In the genomic region with DNA sequence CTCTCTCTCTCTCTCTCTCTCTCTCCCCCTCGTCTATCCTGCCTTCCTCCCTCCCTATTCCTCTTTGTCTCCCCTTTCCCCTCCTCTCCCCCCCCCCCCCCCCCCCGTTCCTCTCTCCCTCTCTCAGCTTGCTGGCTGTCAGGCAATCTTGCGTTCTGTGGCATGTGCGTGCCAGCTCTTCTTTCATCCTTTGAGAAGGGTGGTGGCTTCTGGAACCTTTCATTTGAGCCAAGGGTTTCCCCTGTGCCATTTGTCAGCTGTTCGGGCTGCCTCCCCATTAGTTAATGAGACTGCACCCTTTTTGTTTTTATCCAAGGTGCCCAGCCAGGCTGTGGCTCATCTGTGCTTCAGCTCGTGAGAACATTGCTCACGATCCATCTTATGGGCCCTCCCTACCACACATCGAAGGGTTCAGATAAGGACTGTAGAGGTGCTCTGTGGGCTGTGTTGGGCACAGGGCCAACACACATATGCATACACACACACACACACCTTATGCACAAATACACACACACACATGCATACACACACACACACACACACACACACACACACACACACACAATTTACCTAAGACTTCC, we compare ENCODE assay signal across 25 mouse cellular contexts. TPM values are rescaled to one million over a fixed set of nuclear protein-coding genes. Genes with fewer than 3 reads are reported as not detected.
DNase-seq lines count a peak whose midpoint lies in the region; ATAC-seq lines count a peak whose summit lies in the region.
"Had no signal": no experiment of that assay in that cellular context is flagged by ENCODE, and none has a peak within 500 bp of the region (broad histone marks: within the 10 kb centered on the region; RNA-seq: fewer than 3 reads in every experiment).

No protein-coding gene starts in this region.

- H3K4me3 ChIP-seq in forebrain, embryonic 12.5 days (replicated peaks), result no peak overlapping the region
- H3K4me3 ChIP-seq in forebrain, embryonic 10.5 days, result no peak overlapping the region
- no peak overlapping the region for H3K4me3 ChIP-seq in midbrain, embryonic 13.5 days (replicated peaks)
- no peak overlapping the region for H3K4me3 ChIP-seq in midbrain, embryonic 11.5 days (ENCODE audit: low read depth, low read length)
- no peak overlapping the region for H3K4me3 ChIP-seq in forebrain, embryonic 16.5 days (replicated peaks; ENCODE audit: low read length)
- H3K4me3 ChIP-seq in midbrain, embryonic 15.5 days, result no peak overlapping the region
- H3K4me3 ChIP-seq: embryonic facial prominence, embryonic 15.5 days; heart, embryonic 15.5 days; intestine, embryonic 15.5 days; layer of hippocampus, adult 2 months; limb, embryonic 12.5 days; myocyte had no signal

- peaks cover 6% of the 10 kb centered on the region for H3K9me3 ChIP-seq in forebrain, embryonic 12.5 days
- peaks cover 4% of the 10 kb centered on the region; the same call in 1 of the 2 replicates for H3K9me3 ChIP-seq in forebrain, embryonic 10.5 days
- peaks cover 5% of the 10 kb centered on the region; the same call in 1 of the 2 replicates for H3K9me3 ChIP-seq in midbrain, embryonic 13.5 days
- H3K9me3 ChIP-seq in midbrain, embryonic 11.5 days (ENCODE audit: control insufficient read depth, low read length), result peaks cover 6% of the 10 kb centered on the region; the same call in 1 of the 2 replicates
- H3K9me3 ChIP-seq in forebrain, embryonic 16.5 days (ENCODE audit: control insufficient read depth, low read length), result peaks cover 6% of the 10 kb centered on the region
- no peaks in the 10 kb centered on the region for H3K9me3 ChIP-seq in midbrain, embryonic 15.5 days
- H3K9me3 ChIP-seq: embryonic facial prominence, embryonic 15.5 days; heart, embryonic 15.5 days; intestine, embryonic 15.5 days had no signal

- peaks cover 15% of the 10 kb centered on the region for H3K4me1 ChIP-seq in forebrain, embryonic 12.5 days
- H3K4me1 ChIP-seq in forebrain, embryonic 10.5 days, result peaks cover 9% of the 10 kb centered on the region
- H3K4me1 ChIP-seq in midbrain, embryonic 13.5 days (replicated peaks), result peaks cover 8% of the 10 kb centered on the region
- H3K4me1 ChIP-seq in midbrain, embryonic 11.5 days (ENCODE audit: control insufficient read depth, insufficient read depth, low read length), result no peaks in the 10 kb centered on the region
- H3K4me1 ChIP-seq in forebrain, embryonic 16.5 days (replicated peaks; ENCODE audit: control insufficient read depth, insufficient read depth, low read length), result peaks cover 18% of the 10 kb centered on the region
- H3K4me1 ChIP-seq in midbrain, embryonic 15.5 days, result 0 out of 2 replicates have a peak, but pooled peaks cover 2% of the 10 kb centered on the region
- H3K4me1 ChIP-seq: embryonic facial prominence, embryonic 15.5 days; heart, embryonic 15.5 days; intestine, embryonic 15.5 days; limb, embryonic 12.5 days had no signal

- H3K27me3 ChIP-seq in forebrain, embryonic 12.5 days, result no peaks in the 10 kb centered on the region
- no peaks in the 10 kb centered on the region for H3K27me3 ChIP-seq in forebrain, embryonic 10.5 days (ENCODE audit: poor library complexity, severe bottlenecking)
- no peaks in the 10 kb centered on the region for H3K27me3 ChIP-seq in midbrain, embryonic 13.5 days
- H3K27me3 ChIP-seq in midbrain, embryonic 11.5 days (ENCODE audit: control insufficient read depth, insufficient read depth, low read length), result no peaks in the 10 kb centered on the region
- no peaks in the 10 kb centered on the region for H3K27me3 ChIP-seq in forebrain, embryonic 16.5 days (replicated peaks; ENCODE audit: control insufficient read depth, insufficient read depth, low read length)
- no peaks in the 10 kb centered on the region for H3K27me3 ChIP-seq in midbrain, embryonic 15.5 days (replicated peaks)
- H3K27me3 ChIP-seq: embryonic facial prominence, embryonic 15.5 days; heart, embryonic 15.5 days; intestine, embryonic 15.5 days; limb, embryonic 12.5 days had no signal

- ATAC-seq in forebrain, embryonic 12.5 days (ENCODE audit: low FRiP score), result peak; percentile 21; the same call in 1 of the 2 replicates
- ATAC-seq in midbrain, embryonic 13.5 days, result 0 out of 2 replicates have a peak, but pooled peaks have one; percentile 43
- ATAC-seq in midbrain, embryonic 11.5 days (ENCODE audit: low FRiP score), result no peak
- ATAC-seq in forebrain, embryonic 16.5 days, result peak; percentile 74
- 0 out of 2 replicates have a peak, but pooled peaks have one; percentile 37 for ATAC-seq in midbrain, embryonic 15.5 days (replicated peaks)
- ATAC-seq: intestine, embryonic 15.5 days; liver, postnatal 0 days; lung, postnatal 0 days had no signal

- no peaks in the 10 kb centered on the region for H3K36me3 ChIP-seq in forebrain, embryonic 12.5 days (replicated peaks)
- no peaks in the 10 kb centered on the region for H3K36me3 ChIP-seq in forebrain, embryonic 10.5 days (replicated peaks)
- peaks cover 3% of the 10 kb centered on the region; the same call in 1 of the 2 replicates for H3K36me3 ChIP-seq in midbrain, embryonic 13.5 days
- H3K36me3 ChIP-seq in midbrain, embryonic 11.5 days (ENCODE audit: control insufficient read depth, insufficient read depth, low read length), result no peaks in the 10 kb centered on the region
- H3K36me3 ChIP-seq in forebrain, embryonic 16.5 days (ENCODE audit: control insufficient read depth, insufficient read depth), result 0 out of 2 replicates have a peak, but pooled peaks cover 3% of the 10 kb centered on the region
- no peaks in the 10 kb centered on the region for H3K36me3 ChIP-seq in midbrain, embryonic 15.5 days (replicated peaks)
- H3K36me3 ChIP-seq: embryonic facial prominence, embryonic 15.5 days; heart, embryonic 15.5 days; intestine, embryonic 15.5 days; limb, embryonic 12.5 days had no signal

- no peak overlapping the region for H3K9ac ChIP-seq in forebrain, embryonic 12.5 days
- H3K9ac ChIP-seq in midbrain, embryonic 13.5 days (replicated peaks), result no peak overlapping the region
- no peak overlapping the region for H3K9ac ChIP-seq in midbrain, embryonic 11.5 days (ENCODE audit: low read length)
- H3K9ac ChIP-seq in forebrain, embryonic 16.5 days (replicated peaks; ENCODE audit: low read depth, low read length), result no peak overlapping the region
- no peak overlapping the region for H3K9ac ChIP-seq in midbrain, embryonic 15.5 days
- H3K9ac ChIP-seq: embryonic facial prominence, embryonic 15.5 days; heart, embryonic 15.5 days; intestine, embryonic 15.5 days; limb, embryonic 12.5 days; liver, postnatal 0 days had no signal

- no peak overlapping the region for H3K4me2 ChIP-seq in forebrain, embryonic 12.5 days
- no peak overlapping the region for H3K4me2 ChIP-seq in midbrain, embryonic 13.5 days (replicated peaks)
- no peak overlapping the region for H3K4me2 ChIP-seq in midbrain, embryonic 11.5 days
- peak overlapping the region; percentile 23; the same call in 1 of the 2 replicates for H3K4me2 ChIP-seq in forebrain, embryonic 16.5 days (ENCODE audit: low read length)
- no peak overlapping the region for H3K4me2 ChIP-seq in midbrain, embryonic 15.5 days
- H3K4me2 ChIP-seq: embryonic facial prominence, embryonic 15.5 days; heart, embryonic 15.5 days; intestine, embryonic 15.5 days; limb, embryonic 12.5 days; liver, embryonic 11.5 days had no signal

- DNase-seq in forebrain, embryonic 10.5 days (ENCODE audit: extremely low spot score, low spot score), result no peak
- DNase-seq in midbrain, embryonic 11.5 days (ENCODE audit: low spot score, missing footprints), result no peak
- no peak for DNase-seq in gastrocnemius, postnatal 4 days (ENCODE audit: low spot score in 2 of 2)
- DNase-seq in spleen, postnatal 4 days (ENCODE audit: low spot score in 2 of 2), result no peak
- DNase-seq: adrenal gland, postnatal 10 days; cerebellum, adult 9-10 months; gastrocnemius, postnatal 25 days; heart, postnatal 4 days; kidney, postnatal 25 days; liver, postnatal 0 days; right cerebral cortex, postnatal 14 days; thymus, postnatal 14 days had no signal

- 0 out of 2 replicates have a peak overlapping the region, but pooled peaks have one; percentile 19 for H3K27ac ChIP-seq in forebrain, embryonic 12.5 days
- H3K27ac ChIP-seq in forebrain, embryonic 10.5 days, result no peak overlapping the region
- no peak overlapping the region for H3K27ac ChIP-seq in midbrain, embryonic 13.5 days
- no peak overlapping the region for H3K27ac ChIP-seq in midbrain, embryonic 11.5 days (ENCODE audit: low read depth, low read length)
- peak overlapping the region; percentile 42; the same call in 1 of the 2 replicates for H3K27ac ChIP-seq in forebrain, embryonic 16.5 days (ENCODE audit: low read length)
- H3K27ac ChIP-seq in midbrain, embryonic 15.5 days, result no peak overlapping the region
- H3K27ac ChIP-seq: embryonic facial prominence, embryonic 15.5 days; heart, embryonic 15.5 days; intestine, embryonic 15.5 days; layer of hippocampus, adult 2 months; limb, embryonic 12.5 days; macrophage had no signal

- 42% methylated on average over 8 of the region's 8 CpGs for WGBS in forebrain, embryonic 12.5 days
- WGBS in forebrain, embryonic 10.5 days, result 80% methylated on average over 7 of the region's 8 CpGs
- WGBS in midbrain, embryonic 13.5 days, result 67% methylated on average over 7 of the region's 8 CpGs
- WGBS in midbrain, embryonic 11.5 days, result 85% methylated on average over 7 of the region's 8 CpGs
- WGBS in forebrain, embryonic 16.5 days, result 15% methylated on average over 7 of the region's 8 CpGs
- WGBS in midbrain, embryonic 15.5 days, result 57% methylated on average over 7 of the region's 8 CpGs

RNA-seq across cellular contexts. Expression of gene Fam78b, which starts 21.4 kb away (rescaled TPM):
- 5.0 and 5.9 TPM in 2 replicates for polyA plus RNA-seq in forebrain, embryonic 12.5 days (2016; fragmentation: Nextera tagmentation; extraction: Ambion mirVana)
- 0.53 and 0.62 TPM in 2 replicates for polyA plus RNA-seq in forebrain, embryonic 10.5 days (2016; fragmentation: Nextera tagmentation; extraction: Ambion mirVana)
- 8.2 and 9.1 TPM in 2 replicates for polyA plus RNA-seq in midbrain, embryonic 13.5 days (2015; fragmentation: Nextera tagmentation; extraction: Ambion mirVana)
- polyA plus RNA-seq in midbrain, embryonic 11.5 days (2014; fragmentation: Nextera tagmentation; extraction: Ambion mirVana), result 6.7 and 7.1 TPM in 2 replicates
- 6.7 and 6.9 TPM in 2 replicates for polyA plus RNA-seq in forebrain, embryonic 16.5 days (2015; fragmentation: Nextera tagmentation; extraction: Ambion mirVana)
- polyA plus RNA-seq in midbrain, embryonic 15.5 days (2015; fragmentation: Nextera tagmentation; extraction: Ambion mirVana), result 15.3 and 15.9 TPM in 2 replicates
- total RNA-seq in gastrocnemius, postnatal 4 days (2021), result 1 to 10 TPM; 3.0 to 3.8 TPM

Comparison
In these comparisons a context has a peak if more than half of its experiments do, and no peak if none do; other contexts are left out.
1. H3K27ac ChIP-seq: peak in forebrain, embryonic 12.5 days (single experiment) and forebrain, embryonic 16.5 days (single experiment); none in forebrain, embryonic 10.5 days (single experiment), midbrain, embryonic 13.5 days (single experiment), midbrain, embryonic 11.5 days (single experiment) and midbrain, embryonic 15.5 days (single experiment).